Mouse (Mus musculus): Measurements from ENCODE around the gene Adcy2. TPM values are rescaled to one million over a fixed set of nuclear protein-coding genes. Genes with fewer than 3 reads are reported as not detected.

Gene Adcy2
- polyA plus RNA-seq, 1 experiment: 3.8 TPM

- Histone ChIP-seq H3K4me1 (ENCODE audit: control insufficient read depth, insufficient read depth, low read length) (no peaks in the 10 kb centered on the region), H3K4me3 (replicated peaks; ENCODE audit: control insufficient read depth, low read depth, low read length) (no peak overlapping the region), H3K27ac (ENCODE audit: control insufficient read depth, insufficient read depth, low read depth, low read length, poor library complexity) (no peak overlapping the region)
- TF ChIP-seq POLR2A (IDR thresholded peaks at IDR 0.05; ENCODE audit: borderline replicate concordance, control insufficient read depth, low read depth, low read length): no peak
- TF ChIP-seq CTCF (IDR thresholded peaks at IDR 0.05; ENCODE audit: control insufficient read depth, insufficient read depth, low read length): no peak
- WGBS: 65% methylated on average over 5 of the region's 5 CpGs
Measured at GRCm38 (mm10) chr13:68832141-68832540, 167.2 kb downstream of the Adcy2 start.

DNA sequence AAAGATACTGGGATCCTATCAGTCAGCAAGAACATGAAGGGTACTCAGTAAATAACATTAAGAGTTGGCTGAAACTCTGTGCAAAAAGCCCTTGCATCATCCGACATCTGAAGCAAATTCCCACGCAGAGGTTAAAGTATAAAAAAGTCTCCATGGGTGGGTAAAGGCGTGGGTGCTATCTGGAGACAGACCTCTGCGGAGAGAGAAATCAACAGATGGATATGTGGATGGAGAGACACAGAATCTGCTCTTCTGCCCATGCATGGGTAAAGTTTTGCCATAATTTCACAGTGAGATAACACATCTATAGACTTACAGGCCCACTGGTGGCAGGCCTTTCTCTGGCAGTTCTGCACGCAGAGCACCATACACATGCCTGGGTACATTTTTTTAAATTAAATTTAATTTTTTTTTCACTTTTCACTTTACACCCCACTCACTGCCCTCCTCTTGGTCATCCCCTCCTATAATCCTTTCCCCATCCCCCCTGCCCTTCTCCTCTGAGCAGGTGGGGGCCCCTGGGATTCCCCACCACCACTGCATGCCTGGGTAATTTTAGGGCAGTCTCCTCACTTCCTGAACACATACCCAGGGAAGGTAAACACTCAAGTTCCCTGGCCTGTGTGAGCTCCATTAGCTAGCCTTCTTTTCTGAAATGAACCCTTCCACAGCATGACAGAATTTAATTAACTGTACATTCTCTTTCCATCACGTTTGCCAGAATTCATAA lies 169.1 kb downstream of the Adcy2 start:
- H3K4me1 ChIP-seq (ENCODE audit: control insufficient read depth, insufficient read depth, low read length): no peaks in the 10 kb centered on the region
- TF ChIP-seq CTCF (IDR thresholded peaks at IDR 0.05; ENCODE audit: control insufficient read depth, insufficient read depth, low read length) (no peak), POLR2A (IDR thresholded peaks at IDR 0.05; ENCODE audit: borderline replicate concordance, control insufficient read depth, low read depth, low read length) (no peak)
- no peak overlapping the region for H3K4me3 ChIP-seq (replicated peaks; ENCODE audit: control insufficient read depth, low read depth, low read length)
- 76% methylated on average over 6 of the region's 6 CpGs for WGBS
- H3K27ac ChIP-seq (ENCODE audit: control insufficient read depth, insufficient read depth, low read depth, low read length, poor library complexity): no peak overlapping the region

- H3K4me1 ChIP-seq (ENCODE audit: control insufficient read depth, insufficient read depth, low read length): no peaks in the 10 kb centered on the region
- no peak overlapping the region for H3K4me3 ChIP-seq (replicated peaks; ENCODE audit: control insufficient read depth, low read depth, low read length)
- WGBS: 86% methylated on average over 4 of the region's 4 CpGs
- H3K27ac ChIP-seq (ENCODE audit: control insufficient read depth, insufficient read depth, low read depth, low read length, poor library complexity): no peak overlapping the region
- TF ChIP-seq CTCF (IDR thresholded peaks at IDR 0.05; ENCODE audit: control insufficient read depth, insufficient read depth, low read length) (no peak), POLR2A (IDR thresholded peaks at IDR 0.05; ENCODE audit: borderline replicate concordance, control insufficient read depth, low read depth, low read length) (no peak)
Measured at GRCm38 (mm10) chr13:68828441-68828840, 170.9 kb downstream of the Adcy2 start.

GRCm38 (mm10) chr13:68826461-68826860 lies 172.9 kb downstream of the Adcy2 start:
- 93% methylated on average over 1 of the region's 1 CpGs for WGBS

GRCm38 (mm10) chr13:68820858-68821579 lies 178.3 kb downstream of the Adcy2 start:
- 73% methylated on average over 13 of the region's 13 CpGs for WGBS
- TF ChIP-seq CTCF (IDR thresholded peaks at IDR 0.05; ENCODE audit: control insufficient read depth, insufficient read depth, low read length) (no peak), POLR2A (IDR thresholded peaks at IDR 0.05; ENCODE audit: borderline replicate concordance, control insufficient read depth, low read depth, low read length) (no peak)
- Histone ChIP-seq H3K4me3 (replicated peaks; ENCODE audit: control insufficient read depth, low read depth, low read length) (no peak overlapping the region), H3K4me1 (ENCODE audit: control insufficient read depth, insufficient read depth, low read length) (no peaks in the 10 kb centered on the region), H3K27ac (ENCODE audit: control insufficient read depth, insufficient read depth, low read depth, low read length, poor library complexity) (no peak overlapping the region)

More at GRCm38 (mm10) chr13:68826461-68826860, 172.9 kb downstream of the Adcy2 start:
- Histone ChIP-seq H3K27ac (ENCODE audit: control insufficient read depth, insufficient read depth, low read depth, low read length, poor library complexity) (no peak overlapping the region), H3K4me1 (ENCODE audit: control insufficient read depth, insufficient read depth, low read length) (no peaks in the 10 kb centered on the region), H3K4me3 (replicated peaks; ENCODE audit: control insufficient read depth, low read depth, low read length) (no peak overlapping the region)
- TF ChIP-seq POLR2A (IDR thresholded peaks at IDR 0.05; ENCODE audit: borderline replicate concordance, control insufficient read depth, low read depth, low read length): no peak
- TF ChIP-seq CTCF (IDR thresholded peaks at IDR 0.05; ENCODE audit: control insufficient read depth, insufficient read depth, low read length): no peak

DNA sequence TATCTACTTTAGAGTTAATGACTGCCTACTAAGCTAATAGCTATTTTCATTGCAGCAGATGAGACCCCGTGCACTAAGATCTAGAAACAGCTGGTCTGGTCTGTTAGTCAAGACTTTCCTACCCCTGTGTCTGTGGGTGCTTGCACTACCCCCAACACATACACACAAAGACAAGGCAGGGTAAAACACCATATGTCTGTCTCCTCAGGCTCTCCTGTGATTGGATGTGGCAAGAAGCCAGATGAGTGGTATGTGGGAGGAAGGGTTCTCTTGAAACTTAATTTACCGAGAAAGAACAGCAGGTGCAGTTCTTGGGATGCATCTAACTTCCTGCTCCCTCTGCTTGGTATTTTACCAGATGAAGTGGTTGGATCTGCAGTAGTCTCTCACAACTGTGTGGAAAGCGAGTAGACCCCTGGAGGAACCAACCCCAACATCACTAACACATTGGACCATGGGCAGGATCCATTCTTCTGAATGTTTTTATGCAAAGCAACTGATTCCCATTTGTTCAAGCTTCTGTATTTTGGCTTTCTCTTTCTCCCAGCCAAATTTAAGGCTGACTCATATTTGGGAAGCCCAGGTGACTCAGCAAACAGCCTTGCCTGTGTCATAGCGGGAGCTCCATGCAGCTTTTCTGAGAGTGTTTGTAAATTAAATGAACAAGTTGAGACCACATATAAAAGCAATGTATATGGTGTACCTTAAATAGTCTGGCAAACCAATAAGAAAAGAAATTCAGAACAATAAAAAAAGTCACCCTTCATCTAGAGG lies 183.4 kb downstream of the Adcy2 start:
- no peak for TF ChIP-seq POLR2A (IDR thresholded peaks at IDR 0.05; ENCODE audit: borderline replicate concordance, control insufficient read depth, low read depth, low read length)
- TF ChIP-seq CTCF (IDR thresholded peaks at IDR 0.05; ENCODE audit: control insufficient read depth, insufficient read depth, low read length): no peak
- Histone ChIP-seq H3K4me1 (ENCODE audit: control insufficient read depth, insufficient read depth, low read length) (no peaks in the 10 kb centered on the region), H3K27ac (ENCODE audit: control insufficient read depth, insufficient read depth, low read depth, low read length, poor library complexity) (no peak overlapping the region), H3K4me3 (replicated peaks; ENCODE audit: control insufficient read depth, low read depth, low read length) (no peak overlapping the region)
- 73% methylated on average over 4 of the region's 4 CpGs for WGBS

GRCm38 (mm10) chr13:68811185-68811584 lies 188.2 kb downstream of the Adcy2 start:
- Histone ChIP-seq H3K4me3 (replicated peaks; ENCODE audit: control insufficient read depth, low read depth, low read length) (no peak overlapping the region), H3K27ac (ENCODE audit: control insufficient read depth, insufficient read depth, low read depth, low read length, poor library complexity) (no peak overlapping the region), H3K4me1 (ENCODE audit: control insufficient read depth, insufficient read depth, low read length) (no peaks in the 10 kb centered on the region)
- 96% methylated on average over 3 of the region's 3 CpGs for WGBS
- TF ChIP-seq CTCF (IDR thresholded peaks at IDR 0.05; ENCODE audit: control insufficient read depth, insufficient read depth, low read length) (no peak), POLR2A (IDR thresholded peaks at IDR 0.05; ENCODE audit: borderline replicate concordance, control insufficient read depth, low read depth, low read length) (no peak)

GRCm38 (mm10) chr13:68799777-68800176 lies 199.6 kb downstream of the Adcy2 start:
- Histone ChIP-seq H3K4me1 (ENCODE audit: control insufficient read depth, insufficient read depth, low read length) (no peaks in the 10 kb centered on the region), H3K27ac (ENCODE audit: control insufficient read depth, insufficient read depth, low read depth, low read length, poor library complexity) (no peak overlapping the region), H3K4me3 (replicated peaks; ENCODE audit: control insufficient read depth, low read depth, low read length) (no peak overlapping the region)
- 62% methylated on average over 6 of the region's 6 CpGs for WGBS
- peak; percentile 27; the same call in 1 of the 2 replicates for TF ChIP-seq CTCF (IDR thresholded peaks at IDR 0.05; ENCODE audit: control insufficient read depth, insufficient read depth, low read length)
- no peak for TF ChIP-seq POLR2A (IDR thresholded peaks at IDR 0.05; ENCODE audit: borderline replicate concordance, control insufficient read depth, low read depth, low read length)

All from bone marrow, adult 2 months (tissue).